Mouse (Mus musculus) hindbrain, postnatal 0 days (tissue): ENCODE data around the gene Tmem161a. TPM values are rescaled to one million over a fixed set of nuclear protein-coding genes. Genes with fewer than 3 reads are reported as not detected.

Experiments
- ATAC-seq: fragments of 200-750 bp; cut with Nextera tagmentation; 2 replicates; pipeline ENCODE4 v1.8.0; 2017; ENCODE audit warnings: mild to moderate bottlenecking, moderate TSS enrichment, moderate library complexity
- DNase-seq: peaks from one replicate; pipeline ENCODE4 v3.0.0-alpha.2; 2015; ENCODE audit warnings: low spot score
- H3K27ac ChIP-seq: fragments of 300-500 bp; sonication (generic); 2 replicates; pipeline ENCODE4 v1.5.1; 2014; ENCODE audit warnings: mild to moderate bottlenecking
- H3K27me3 ChIP-seq: fragments of 300-500 bp; sonication (generic); 2 replicates; pipeline ENCODE4 v1.6.1; 2014; ENCODE audit warnings: low read length, mixed read lengths; ENCODE audit not compliant: insufficient read depth
- H3K36me3 ChIP-seq: fragments of 300-500 bp; sonication (generic); 2 replicates; pipeline ENCODE4 v1.6.1; 2014; ENCODE audit warnings: low read length, mixed read lengths; ENCODE audit not compliant: insufficient read depth
- H3K4me1 ChIP-seq: fragments of 300-500 bp; sonication (generic); 2 replicates; pipeline ENCODE4 v1.6.1; 2014; ENCODE audit warnings: antibody characterized with exemption, low read length, mixed read lengths; ENCODE audit not compliant: insufficient read depth
- H3K4me2 ChIP-seq: fragments of 300-500 bp; sonication (generic); 2 replicates; pipeline ENCODE4 v1.6.1; 2014; ENCODE audit warnings: low read depth, mild to moderate bottlenecking, low read length, moderate library complexity, mixed read lengths
- H3K4me3 ChIP-seq: fragments of 300-500 bp; sonication (generic); 2 replicates; pipeline ENCODE4 v1.5.1; 2014; ENCODE audit warnings: low read length
- H3K9ac ChIP-seq: fragments of 300-500 bp; sonication (generic); replicated peaks from 2 replicates; pipeline ENCODE4 v1.6.1; 2014; ENCODE audit warnings: mild to moderate bottlenecking, low read length, moderate library complexity, mixed read lengths
- H3K9me3 ChIP-seq: fragments of 300-500 bp; sonication (generic); 2 replicates; pipeline ENCODE4 v1.6.1; 2016; ENCODE audit warnings: low read length, mixed read lengths
- CTCF ChIP-seq: IDR thresholded peaks from 2 replicates; pipeline ENCODE4 v1.5.1; 2016; ENCODE audit warnings: antibody characterized with exemption, control low read depth, low read depth
- WGBS: fragments of 180-500 bp; shearing (Covaris S2); extraction: QIAGEN DNeasy Blood & Tissue Kit; methylation state at CpG from one replicate; pipeline ENCODE4 v1.1.7; 2014; 5-methylcytosine and 5-hydroxymethylcytosine counted together
- polyA plus RNA-seq: library from polyadenylated mRNA; unstranded; fragments of >200 nt; fragmentation: Nextera tagmentation; extraction: Ambion mirVana; gene quantifications from 2 replicates; pipeline ENCODE4 v1.2.1, GENCODE M21; 2015
- total RNA-seq: library from RNA; depleted of rRNA; stranded (reverse); fragments of >200 nt; gene quantifications from 2 replicates; pipeline ENCODE4 v1.2.3, GENCODE M21; 2014

Tmem161a gene
- total and polyA plus RNA-seq, 2 experiments from 2014 or later = 45.2 to 53.7 TPM

DNA sequence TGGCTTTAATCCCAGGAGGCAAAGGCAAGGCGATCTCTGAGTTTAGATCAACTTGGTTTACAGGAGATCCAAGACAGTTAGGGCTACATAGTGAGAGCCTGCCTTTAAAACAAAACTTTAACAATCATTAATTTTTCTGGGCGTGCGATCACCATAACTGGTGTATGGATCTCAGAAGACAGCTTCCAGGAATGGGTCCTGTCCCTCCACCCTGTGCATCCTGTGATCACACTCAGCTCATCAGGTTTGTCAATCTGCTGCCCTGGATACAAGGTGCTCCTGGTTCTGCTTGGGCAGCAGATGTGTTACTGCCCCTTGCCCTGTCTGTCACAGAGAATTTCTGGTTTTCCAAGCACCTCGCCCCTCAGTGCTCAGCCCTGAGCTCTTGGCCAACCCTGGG is 12.9 kb upstream of the Tmem161a start:
- H3K4me2 ChIP-seq = peak overlapping the region; percentile 80; the same call in 1 of the 2 replicates
- no peak overlapping the region for H3K27ac ChIP-seq
- no peak for TF ChIP-seq CTCF
- no peak overlapping the region for H3K4me3 ChIP-seq
- no peaks in the 10 kb centered on the region for H3K36me3 ChIP-seq
- DNase-seq (no peak), ATAC-seq (no peak)
- WGBS = 87% methylated on average over 4 of the region's 4 CpGs
- H3K9me3 ChIP-seq = no peaks in the 10 kb centered on the region
- no peak overlapping the region for H3K9ac ChIP-seq
- H3K27me3 ChIP-seq = no peaks in the 10 kb centered on the region
- H3K4me1 ChIP-seq = no peaks in the 10 kb centered on the region

DNA sequence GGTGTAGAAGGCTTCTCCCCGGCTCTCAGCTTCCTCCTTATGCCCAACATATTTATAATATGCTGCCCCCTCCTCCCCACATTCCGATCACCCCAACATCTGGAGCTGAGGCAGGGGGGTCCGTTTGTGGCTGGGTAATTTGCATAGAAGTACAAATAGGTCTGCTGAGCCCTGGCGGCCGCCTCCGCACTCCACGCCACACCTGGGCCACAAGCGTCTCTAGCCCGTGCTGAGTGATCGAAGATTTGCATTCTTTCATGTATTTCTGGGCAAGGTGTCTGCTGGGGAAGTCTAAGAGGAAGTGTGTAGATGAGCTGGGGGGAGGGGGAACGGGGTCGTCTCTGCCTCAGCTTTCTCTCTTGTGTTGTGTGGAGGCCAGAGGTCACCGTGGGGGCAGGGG is 12.1 kb upstream of the Tmem161a start:
- Histone ChIP-seq H3K4me1 (no peaks in the 10 kb centered on the region), H3K36me3 (no peaks in the 10 kb centered on the region), H3K27me3 (no peaks in the 10 kb centered on the region), H3K27ac (no peak overlapping the region), H3K4me2 (no peak overlapping the region), H3K9ac (no peak overlapping the region), H3K9me3 (no peaks in the 10 kb centered on the region), H3K4me3 (no peak overlapping the region)
- DNase-seq (no peak), ATAC-seq (no peak)
- 64% methylated on average over 13 of the region's 13 CpGs for WGBS
- no peak for TF ChIP-seq CTCF

- Histone ChIP-seq H3K36me3 (no peaks in the 10 kb centered on the region), H3K27ac (no peak overlapping the region), H3K27me3 (no peaks in the 10 kb centered on the region; the same call in 1 of the 2 replicates), H3K9me3 (no peaks in the 10 kb centered on the region), H3K4me2 (no peak overlapping the region), H3K4me3 (no peak overlapping the region), H3K4me1 (peaks cover 6% of the 10 kb centered on the region; the same call in 1 of the 2 replicates), H3K9ac (no peak overlapping the region)
- no peak for TF ChIP-seq CTCF
- 91% methylated on average over 3 of the region's 3 CpGs for WGBS
- ATAC-seq = no peak
- no peak for DNase-seq
These were observed 8.8 kb upstream of the Tmem161a start for GRCm38 (mm10) chr8:70163316-70163715.

GRCm38 (mm10) chr8:70166504-70167110 is 5.5 kb upstream of the Tmem161a start:
- H3K27me3 ChIP-seq = no peaks in the 10 kb centered on the region; the same call in 1 of the 2 replicates
- peak overlapping the region; percentile 25 for H3K4me3 ChIP-seq
- H3K4me1 ChIP-seq = peaks cover 7% of the 10 kb centered on the region; the same call in 1 of the 2 replicates
- peak; percentile 85 for DNase-seq
- peak; percentile 98 for TF ChIP-seq CTCF
- H3K9ac ChIP-seq = no peak overlapping the region
- H3K27ac ChIP-seq = no peak overlapping the region
- H3K9me3 ChIP-seq = no peaks in the 10 kb centered on the region
- H3K4me2 ChIP-seq = peak overlapping the region; percentile 56
- H3K36me3 ChIP-seq = no peaks in the 10 kb centered on the region
- ATAC-seq = peak; percentile 88
- 4% methylated on average over 21 of the region's 21 CpGs for WGBS

DNA sequence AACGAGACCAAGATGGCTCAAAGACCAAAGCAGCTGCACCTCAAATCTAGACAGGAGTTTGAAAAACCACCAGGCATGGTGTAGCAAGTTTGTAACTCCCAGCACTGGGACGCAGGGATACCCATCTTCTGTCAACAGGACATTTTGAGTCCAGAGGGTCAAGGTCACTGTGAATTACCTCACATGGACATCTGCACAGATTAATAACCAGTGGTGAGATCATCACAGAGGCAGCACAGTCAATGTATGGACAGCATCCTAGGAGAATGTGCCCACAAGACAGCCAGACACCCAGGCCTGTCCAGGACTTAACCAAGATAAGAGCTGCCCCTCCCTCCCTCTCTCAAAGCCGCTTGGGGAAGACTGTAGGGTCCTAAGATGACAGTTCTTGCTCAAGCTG is 2.0 kb upstream of the Tmem161a start:
- no peak overlapping the region for H3K4me2 ChIP-seq
- ATAC-seq = no peak
- WGBS = 86% methylated on average over 3 of the region's 3 CpGs

DNA sequence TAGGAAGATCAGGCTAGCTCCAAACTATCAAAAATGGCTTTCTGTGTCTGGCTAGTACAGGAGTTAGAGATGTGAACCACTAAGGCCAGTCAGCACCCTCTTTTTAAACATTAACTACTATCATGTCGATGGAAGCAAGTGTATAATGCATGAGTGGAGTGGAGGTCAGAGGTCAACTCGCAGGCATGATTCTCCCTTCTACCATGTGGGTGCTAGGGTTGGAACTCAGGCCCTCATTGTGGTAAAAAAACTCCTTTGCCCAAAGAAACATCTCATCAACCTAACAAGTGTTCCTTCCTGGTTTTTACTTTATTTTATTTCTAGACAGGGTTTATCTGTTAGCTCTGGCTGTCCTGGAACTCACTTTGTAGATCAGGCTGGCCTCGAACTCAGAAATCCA is 1.4 kb upstream of the Tmem161a start:
- Histone ChIP-seq H3K9ac (no peak overlapping the region), H3K27ac (no peak overlapping the region), H3K27me3 (no peaks in the 10 kb centered on the region), H3K4me2 (no peak overlapping the region), H3K4me1 (peaks cover 17% of the 10 kb centered on the region), H3K4me3 (no peak overlapping the region), H3K9me3 (no peaks in the 10 kb centered on the region), H3K36me3 (no peaks in the 10 kb centered on the region)
- ATAC-seq (no peak), DNase-seq (no peak)
- 69% methylated on average over 3 of the region's 3 CpGs for WGBS
- no peak for TF ChIP-seq CTCF

More for the DNA sequence above, 2.0 kb upstream of the Tmem161a start:
- no peak for DNase-seq
- H3K27ac ChIP-seq = no peak overlapping the region
- H3K27me3 ChIP-seq = no peaks in the 10 kb centered on the region; the same call in 1 of the 2 replicates
- no peaks in the 10 kb centered on the region for H3K36me3 ChIP-seq
- H3K4me3 ChIP-seq = no peak overlapping the region
- H3K9me3 ChIP-seq = no peaks in the 10 kb centered on the region
- TF ChIP-seq CTCF = no peak
- no peak overlapping the region for H3K9ac ChIP-seq
- peaks cover 17% of the 10 kb centered on the region for H3K4me1 ChIP-seq

GRCm38 (mm10) chr8:70171240-70171639 is 916 bp upstream of the Tmem161a start:
- Histone ChIP-seq H3K27me3 (no peaks in the 10 kb centered on the region), H3K4me1 (peaks cover 17% of the 10 kb centered on the region), H3K27ac (no peak overlapping the region), H3K4me2 (no peak overlapping the region), H3K9me3 (no peaks in the 10 kb centered on the region), H3K36me3 (no peaks in the 10 kb centered on the region), H3K4me3 (no peak overlapping the region), H3K9ac (no peak overlapping the region)
- 91% methylated on average over 7 of the region's 7 CpGs for WGBS
- ATAC-seq (no peak), DNase-seq (no peak)
- no peak for TF ChIP-seq CTCF
